Mouse (Mus musculus): ENCODE measurements at regions not wholly inside any gene's neighbourhood (a gene's known extent, or its start where the extent isn't known, plus 50 kb on each side); places are given as distances from the start of the nearest gene placed in this dataset.

DNA sequence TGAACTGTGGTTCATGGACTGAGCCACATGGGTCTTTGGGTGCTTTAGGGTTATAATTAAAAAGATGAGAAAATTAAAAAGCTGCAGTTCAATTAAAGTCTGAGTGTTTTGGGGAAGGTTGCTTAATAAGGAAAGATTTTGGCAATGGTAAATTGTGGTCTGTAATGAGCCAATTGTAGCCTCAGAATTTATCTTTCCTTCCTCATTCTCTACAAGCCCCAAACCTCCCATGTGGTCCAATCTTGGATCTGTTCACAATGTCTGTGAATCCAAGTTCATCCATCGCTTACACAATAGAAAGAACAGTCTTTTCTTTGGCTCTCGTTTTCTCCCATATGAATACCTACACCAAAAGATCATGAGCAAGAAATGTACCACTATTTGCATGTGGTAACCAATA, 155.2 kb upstream of the Trp63 start:
- ATAC-seq (ENCODE audit: insufficient number of reproducible peaks, insufficient read depth, low FRiP score, low TSS enrichment, low read depth), result no peak
- H3K9ac ChIP-seq, result no peak overlapping the region
- H3K9me3 ChIP-seq, result no peaks in the 10 kb centered on the region
- H3K27ac ChIP-seq, result no peak overlapping the region
- no peaks in the 10 kb centered on the region for H3K36me3 ChIP-seq
- no peaks in the 10 kb centered on the region for H3K27me3 ChIP-seq
- H3K4me3 ChIP-seq, result no peak overlapping the region
- H3K4me1 ChIP-seq, result no peaks in the 10 kb centered on the region
- WGBS, result 90% methylated on average over 2 of the region's 2 CpGs
- no peak overlapping the region for H3K4me2 ChIP-seq

DNA sequence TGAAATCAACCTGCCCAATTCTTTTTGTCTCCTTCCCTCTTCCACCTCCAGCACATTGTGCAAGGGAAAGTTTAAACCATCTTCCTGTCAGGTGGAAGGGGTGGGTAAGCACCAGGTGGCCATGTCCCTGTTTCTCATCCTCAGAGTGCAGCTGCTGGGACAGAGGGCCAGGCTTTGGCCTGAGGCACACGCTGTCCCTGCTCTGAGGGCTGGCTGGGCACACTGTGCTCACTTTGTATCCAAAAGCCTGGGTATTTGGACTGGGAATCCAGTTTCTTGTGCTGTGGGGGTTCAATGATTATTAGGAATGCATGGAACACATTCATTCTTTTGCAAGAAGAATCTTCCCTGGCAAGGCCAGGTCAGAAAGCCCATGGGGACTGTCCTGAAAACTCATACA, 153.9 kb upstream of the Trp63 start:
- no peak overlapping the region for H3K4me3 ChIP-seq
- WGBS, result 73% methylated on average over 1 of the region's 1 CpGs
- no peaks in the 10 kb centered on the region for H3K9me3 ChIP-seq
- no peak for ATAC-seq (ENCODE audit: insufficient number of reproducible peaks, insufficient read depth, low FRiP score, low TSS enrichment, low read depth)
- H3K27me3 ChIP-seq, result no peaks in the 10 kb centered on the region
- H3K36me3 ChIP-seq, result no peaks in the 10 kb centered on the region
- no peak overlapping the region for H3K27ac ChIP-seq
- no peaks in the 10 kb centered on the region for H3K4me1 ChIP-seq
- H3K9ac ChIP-seq, result no peak overlapping the region
- no peak overlapping the region for H3K4me2 ChIP-seq

DNA sequence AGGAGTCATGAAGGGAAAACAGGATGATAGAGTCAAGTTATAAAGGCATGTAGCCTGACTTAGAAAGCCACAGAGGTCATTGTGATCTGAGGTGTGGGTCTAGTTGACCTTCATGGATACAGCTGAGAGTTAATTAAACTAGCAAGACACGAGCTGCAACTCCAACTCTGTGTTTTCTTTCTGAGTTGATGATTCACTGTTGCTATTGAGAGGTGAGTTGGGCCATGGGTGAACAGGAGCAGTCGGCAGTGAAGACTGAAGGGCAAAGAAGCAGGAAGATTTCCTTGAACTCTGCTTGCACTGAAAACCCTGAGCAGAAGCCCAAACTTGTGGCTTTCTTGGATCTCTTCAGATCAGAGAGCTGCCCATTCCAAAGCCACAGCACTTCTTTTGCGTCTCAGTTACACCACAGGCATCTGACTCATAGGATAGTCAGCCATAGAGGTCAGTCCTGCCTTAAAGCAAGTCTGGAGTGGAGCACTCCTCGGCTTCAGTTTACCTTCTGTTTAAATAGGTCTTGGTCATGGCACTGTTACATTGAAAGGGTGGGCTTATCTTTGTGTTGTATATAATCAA, 151.7 kb upstream of the Trp63 start:
- Histone ChIP-seq H3K4me3 (no peak overlapping the region), H3K9me3 (no peaks in the 10 kb centered on the region), H3K9ac (no peak overlapping the region), H3K27ac (no peak overlapping the region), H3K27me3 (no peaks in the 10 kb centered on the region), H3K36me3 (no peaks in the 10 kb centered on the region), H3K4me1 (no peaks in the 10 kb centered on the region), H3K4me2 (no peak overlapping the region)
- no peak for ATAC-seq (ENCODE audit: insufficient number of reproducible peaks, insufficient read depth, low FRiP score, low TSS enrichment, low read depth)
- WGBS, result 71% methylated on average over 4 of the region's 4 CpGs

DNA sequence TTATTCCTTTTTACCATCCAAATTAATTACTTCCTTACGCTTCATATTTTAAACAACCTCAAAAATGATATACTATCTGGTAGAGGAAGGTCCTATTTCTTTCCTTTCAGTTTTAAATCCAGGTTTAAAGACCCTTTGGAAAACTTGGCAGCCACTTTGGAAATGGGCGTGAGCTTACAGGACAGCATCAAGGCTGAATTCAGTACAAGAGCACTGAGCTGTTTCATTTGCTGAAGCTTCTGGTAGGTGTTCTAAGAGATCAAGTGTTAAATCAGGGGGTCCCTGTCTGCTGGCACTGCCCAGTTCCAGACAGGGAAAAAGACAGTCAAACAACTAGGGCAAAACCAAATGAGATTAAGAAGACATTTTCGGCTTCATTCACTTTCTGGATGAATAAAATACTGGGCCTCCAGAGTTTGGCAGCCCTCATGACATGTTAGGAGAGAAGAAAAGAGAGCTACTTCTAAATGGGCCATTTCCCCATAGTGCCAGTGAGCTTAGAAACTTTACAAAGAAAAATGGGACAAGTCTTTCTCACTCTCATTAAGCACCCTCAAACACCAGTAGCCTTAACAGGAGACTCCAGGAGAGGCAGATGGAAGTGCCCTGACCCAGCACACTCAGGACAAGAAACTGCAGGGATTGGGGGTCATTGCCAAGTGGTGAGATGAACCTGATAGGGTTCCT, 150.9 kb upstream of the Trp63 start:
- Histone ChIP-seq H3K4me2 (no peak overlapping the region), H3K4me1 (no peaks in the 10 kb centered on the region), H3K9ac (no peak overlapping the region), H3K9me3 (no peaks in the 10 kb centered on the region), H3K36me3 (no peaks in the 10 kb centered on the region), H3K27me3 (no peaks in the 10 kb centered on the region), H3K27ac (no peak overlapping the region), H3K4me3 (no peak overlapping the region)
- ATAC-seq (ENCODE audit: insufficient number of reproducible peaks, insufficient read depth, low FRiP score, low TSS enrichment, low read depth), result no peak
- 86% methylated on average over 3 of the region's 3 CpGs for WGBS

DNA sequence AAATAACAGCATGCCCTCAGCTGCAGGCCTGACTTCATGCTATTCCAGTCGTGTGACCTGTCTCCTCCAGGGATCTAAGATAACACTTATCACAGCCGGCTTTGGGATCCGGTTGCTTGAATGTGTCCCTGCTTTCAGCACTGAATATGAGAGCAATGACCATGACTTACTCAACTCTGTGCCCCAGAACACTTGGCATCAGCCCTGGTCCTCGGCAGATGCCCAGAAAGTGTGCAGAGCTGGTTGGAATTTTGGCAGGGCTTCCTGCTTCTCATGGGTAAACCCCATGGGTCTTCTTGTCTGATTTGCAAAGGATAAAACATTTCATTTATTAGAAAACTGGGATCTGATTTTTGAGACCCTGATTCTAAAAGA, 150.4 kb upstream of the Trp63 start:
- ATAC-seq (ENCODE audit: insufficient number of reproducible peaks, insufficient read depth, low FRiP score, low TSS enrichment, low read depth), result no peak
- Histone ChIP-seq H3K4me1 (no peaks in the 10 kb centered on the region), H3K36me3 (no peaks in the 10 kb centered on the region), H3K27me3 (no peaks in the 10 kb centered on the region), H3K27ac (no peak overlapping the region), H3K9ac (no peak overlapping the region), H3K4me3 (no peak overlapping the region), H3K4me2 (no peak overlapping the region), H3K9me3 (no peaks in the 10 kb centered on the region)
- 71% methylated on average over 4 of the region's 4 CpGs for WGBS

DNA sequence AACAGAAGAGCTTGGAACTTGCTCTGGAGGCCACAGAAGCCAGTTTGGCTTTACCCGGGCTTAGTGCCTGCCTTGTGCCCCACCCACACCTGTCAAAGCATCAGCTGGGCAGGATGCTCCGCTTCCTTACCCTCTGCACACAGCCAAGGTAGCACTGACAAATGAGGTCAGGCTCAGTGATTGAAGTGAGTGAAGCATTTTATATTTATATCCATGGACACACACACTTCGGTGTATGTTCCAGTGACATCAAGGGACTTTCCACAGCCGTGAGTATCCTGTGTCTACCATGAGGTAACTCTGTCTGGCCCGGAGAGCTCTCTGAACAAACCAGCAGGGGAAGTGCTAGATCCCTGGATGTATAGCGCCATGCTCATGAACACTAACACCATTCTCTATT, 147.0 kb upstream of the Trp63 start:
- ATAC-seq (ENCODE audit: insufficient number of reproducible peaks, insufficient read depth, low FRiP score, low TSS enrichment, low read depth), result no peak
- no peaks in the 10 kb centered on the region for H3K4me1 ChIP-seq
- no peak overlapping the region for H3K4me3 ChIP-seq
- 82% methylated on average over 6 of the region's 6 CpGs for WGBS
- H3K27ac ChIP-seq, result no peak overlapping the region
- no peaks in the 10 kb centered on the region for H3K9me3 ChIP-seq
- no peak overlapping the region for H3K4me2 ChIP-seq
- no peaks in the 10 kb centered on the region for H3K27me3 ChIP-seq
- no peaks in the 10 kb centered on the region for H3K36me3 ChIP-seq
- no peak overlapping the region for H3K9ac ChIP-seq

DNA sequence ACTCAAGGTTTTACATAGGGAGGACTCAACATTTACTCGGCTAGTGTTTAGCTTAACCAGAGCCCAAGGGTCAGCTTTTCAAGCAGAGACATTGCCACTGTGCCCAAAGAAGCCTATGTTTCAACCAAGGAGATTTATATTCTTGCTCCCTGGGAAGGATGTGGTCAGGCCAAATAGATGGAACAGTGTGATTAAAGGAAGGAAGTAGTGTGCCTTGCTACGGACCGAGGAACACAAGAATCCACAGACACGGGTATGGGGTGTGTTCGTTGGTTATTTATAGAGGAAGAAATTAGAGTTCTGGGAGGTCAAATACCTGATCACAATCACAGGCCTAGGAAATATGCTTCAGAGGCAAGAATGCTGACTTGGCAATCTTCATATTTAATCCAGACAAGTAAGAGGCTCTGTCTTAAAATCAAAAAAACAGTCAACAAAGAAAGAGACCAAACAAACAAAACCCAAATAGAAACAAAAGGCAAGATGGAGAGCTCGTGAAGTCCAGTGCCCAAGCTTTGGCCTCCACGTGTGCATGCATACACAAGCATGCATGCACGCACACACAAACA, 133.9 kb upstream of the Trp63 start:
- no peaks in the 10 kb centered on the region for H3K27me3 ChIP-seq
- no peak overlapping the region for H3K4me3 ChIP-seq
- no peak overlapping the region for H3K9ac ChIP-seq
- 86% methylated on average over 8 of the region's 8 CpGs for WGBS
- no peaks in the 10 kb centered on the region for H3K36me3 ChIP-seq
- no peaks in the 10 kb centered on the region for H3K4me1 ChIP-seq
- no peak overlapping the region for H3K4me2 ChIP-seq
- no peak overlapping the region for H3K27ac ChIP-seq
- no peaks in the 10 kb centered on the region for H3K9me3 ChIP-seq
- no peak for ATAC-seq (ENCODE audit: insufficient number of reproducible peaks, insufficient read depth, low FRiP score, low TSS enrichment, low read depth)

DNA sequence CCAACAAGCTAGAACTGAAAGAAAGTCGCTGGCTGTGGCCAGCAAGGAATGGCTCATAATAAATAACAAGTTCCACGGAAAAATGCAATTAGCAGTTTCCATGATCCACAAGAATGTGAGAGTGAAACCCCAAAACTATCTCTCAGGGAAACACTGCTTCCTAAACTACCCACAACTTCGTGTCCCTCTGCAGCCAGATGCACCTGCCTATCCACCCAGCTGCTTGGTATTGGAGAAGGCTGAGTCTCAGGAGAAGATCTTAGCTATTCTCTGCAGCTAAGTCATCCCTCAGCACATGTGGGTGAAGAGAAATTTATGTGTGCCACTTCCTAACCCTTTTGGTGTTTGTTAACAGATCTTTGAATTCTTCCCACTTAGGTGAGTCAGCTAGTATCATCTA, 126.4 kb upstream of the Trp63 start:
- H3K4me2 ChIP-seq, result no peak overlapping the region
- WGBS, result 73% methylated on average over 3 of the region's 3 CpGs
- H3K27ac ChIP-seq, result no peak overlapping the region

DNA sequence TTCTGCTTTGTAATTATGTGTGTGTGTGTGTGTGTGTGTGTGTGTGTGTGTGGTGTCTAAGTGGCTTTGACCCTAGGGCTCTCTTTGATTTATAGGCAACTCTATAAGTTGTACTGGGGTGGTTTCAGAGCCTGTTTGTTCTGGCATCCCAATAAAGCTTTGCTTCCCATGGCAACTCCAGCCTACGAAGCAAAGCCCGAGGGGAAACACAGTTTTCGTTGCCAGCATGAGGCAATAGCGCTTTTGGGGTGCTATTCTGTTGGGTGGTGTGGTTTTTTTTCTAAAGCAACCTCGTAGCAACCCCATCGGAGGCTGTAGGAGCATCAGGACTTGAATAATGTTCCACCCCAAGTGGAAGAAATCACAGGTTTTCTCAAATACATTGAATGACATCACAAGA, 103.3 kb upstream of the Trp63 start:
- WGBS, result 80% methylated on average over 6 of the region's 6 CpGs
- Histone ChIP-seq H3K36me3 (no peaks in the 10 kb centered on the region), H3K9ac (no peak overlapping the region), H3K4me2 (no peak overlapping the region), H3K27ac (no peak overlapping the region), H3K4me1 (0 out of 2 replicates have a peak, but pooled peaks cover 7% of the 10 kb centered on the region), H3K4me3 (no peak overlapping the region), H3K9me3 (no peaks in the 10 kb centered on the region), H3K27me3 (no peaks in the 10 kb centered on the region)
- ATAC-seq (ENCODE audit: insufficient number of reproducible peaks, insufficient read depth, low FRiP score, low TSS enrichment, low read depth), result no peak

More for the DNA sequence above, 126.4 kb upstream of the Trp63 start:
- ATAC-seq (ENCODE audit: insufficient number of reproducible peaks, insufficient read depth, low FRiP score, low TSS enrichment, low read depth), result no peak
- Histone ChIP-seq H3K9me3 (no peaks in the 10 kb centered on the region), H3K4me3 (no peak overlapping the region), H3K9ac (no peak overlapping the region), H3K4me1 (no peaks in the 10 kb centered on the region), H3K27me3 (no peaks in the 10 kb centered on the region), H3K36me3 (no peaks in the 10 kb centered on the region)

DNA sequence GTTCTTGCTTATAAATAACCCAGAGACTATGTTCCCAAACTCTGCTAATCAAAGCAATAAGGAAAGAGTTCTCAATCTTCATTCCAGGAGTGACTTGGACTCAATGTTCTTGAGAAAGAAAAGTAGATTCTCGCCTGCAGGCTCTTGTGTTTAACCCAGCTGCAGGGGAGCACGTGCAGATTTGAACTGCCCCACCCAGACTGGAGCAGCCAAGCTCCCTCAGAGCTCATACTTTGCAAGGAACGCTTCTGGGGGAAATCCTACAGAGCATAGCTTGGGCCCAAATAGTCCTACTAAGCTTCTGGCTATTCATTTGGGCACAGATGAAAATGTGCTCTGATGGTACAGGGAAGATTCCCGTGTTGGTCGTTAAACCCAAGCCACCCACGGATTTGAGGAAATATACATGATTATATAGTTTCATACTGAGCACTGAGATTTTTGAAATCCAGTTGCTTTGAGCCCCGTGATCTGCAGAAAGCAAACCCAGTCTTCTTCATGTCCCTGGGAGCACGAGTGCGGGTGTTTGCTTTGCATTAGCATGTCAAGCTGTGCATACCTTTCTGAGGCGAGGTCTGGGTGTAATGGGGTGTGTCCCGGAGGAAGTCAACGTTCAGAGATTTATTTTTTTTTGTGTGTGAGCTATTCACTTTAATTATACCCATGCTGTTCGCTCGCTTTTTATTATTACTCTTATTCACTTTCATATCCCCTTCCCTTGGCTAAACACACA, 99.1 kb upstream of the Trp63 start:
- no peaks in the 10 kb centered on the region for H3K27me3 ChIP-seq
- no peaks in the 10 kb centered on the region for H3K9me3 ChIP-seq
- no peak overlapping the region for H3K4me2 ChIP-seq
- no peak for ATAC-seq (ENCODE audit: insufficient number of reproducible peaks, insufficient read depth, low FRiP score, low TSS enrichment, low read depth)
- WGBS, result 62% methylated on average over 14 of the region's 14 CpGs
- no peak overlapping the region for H3K4me3 ChIP-seq
- peak overlapping the region; percentile 57; the same call in 1 of the 2 replicates for H3K27ac ChIP-seq
- H3K36me3 ChIP-seq, result no peaks in the 10 kb centered on the region
- no peak overlapping the region for H3K9ac ChIP-seq
- H3K4me1 ChIP-seq, result 0 out of 2 replicates have a peak, but pooled peaks cover 7% of the 10 kb centered on the region

DNA sequence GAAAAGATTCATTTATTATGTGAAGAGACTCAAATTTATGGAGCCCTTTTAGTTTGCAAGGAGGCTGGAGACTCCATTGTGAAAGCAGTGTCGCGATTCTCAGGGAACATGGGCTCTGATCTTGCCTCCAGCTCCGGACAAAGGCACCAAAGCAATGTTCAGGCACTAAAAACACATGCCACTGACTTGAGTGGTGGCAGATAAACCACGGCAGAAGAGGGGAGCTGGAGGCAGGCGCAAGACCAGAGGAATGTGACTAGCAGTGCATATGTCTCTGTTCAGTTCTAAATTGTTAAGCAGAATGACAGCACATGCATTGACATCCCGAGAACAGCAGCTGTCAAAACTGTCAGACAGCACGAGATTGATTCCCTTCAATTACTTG, 98.5 kb upstream of the Trp63 start:
- Histone ChIP-seq H3K4me3 (no peak overlapping the region), H3K9ac (no peak overlapping the region), H3K4me2 (no peak overlapping the region), H3K4me1 (0 out of 2 replicates have a peak, but pooled peaks cover 7% of the 10 kb centered on the region), H3K9me3 (no peaks in the 10 kb centered on the region), H3K27me3 (no peaks in the 10 kb centered on the region), H3K27ac (0 out of 2 replicates have a peak overlapping the region, but pooled peaks have one; percentile 57), H3K36me3 (no peaks in the 10 kb centered on the region)
- no peak for ATAC-seq (ENCODE audit: insufficient number of reproducible peaks, insufficient read depth, low FRiP score, low TSS enrichment, low read depth)
- 56% methylated on average over 7 of the region's 7 CpGs for WGBS

DNA sequence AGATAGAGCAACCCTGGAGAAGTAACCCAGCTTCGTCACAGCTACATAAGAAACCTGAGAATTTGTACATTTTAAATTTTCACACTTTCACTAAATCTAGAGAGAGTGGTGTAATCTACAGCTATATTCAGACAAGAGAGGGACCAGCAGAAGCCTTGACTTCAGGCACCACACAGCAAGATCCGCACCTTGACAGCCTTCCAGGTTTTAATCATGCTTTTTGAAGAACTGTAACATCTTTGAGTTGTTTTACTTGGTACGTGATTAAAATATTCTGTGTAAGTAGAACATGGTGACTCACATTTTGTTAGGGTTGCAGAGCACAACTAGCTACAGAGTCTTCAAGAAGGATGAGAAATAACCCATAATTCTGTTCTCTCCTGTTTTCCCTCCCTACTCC, 97.6 kb upstream of the Trp63 start:
- Histone ChIP-seq H3K4me2 (no peak overlapping the region), H3K9me3 (no peaks in the 10 kb centered on the region), H3K27me3 (no peaks in the 10 kb centered on the region), H3K4me1 (0 out of 2 replicates have a peak, but pooled peaks cover 7% of the 10 kb centered on the region), H3K4me3 (no peak overlapping the region), H3K27ac (no peak overlapping the region), H3K9ac (no peak overlapping the region), H3K36me3 (no peaks in the 10 kb centered on the region)
- WGBS, result 85% methylated on average over 3 of the region's 3 CpGs
- ATAC-seq (ENCODE audit: insufficient number of reproducible peaks, insufficient read depth, low FRiP score, low TSS enrichment, low read depth), result no peak
